Mouse (Mus musculus): ENCODE results near the gene Lyrm9.

Lyrm9 gene

DNA sequence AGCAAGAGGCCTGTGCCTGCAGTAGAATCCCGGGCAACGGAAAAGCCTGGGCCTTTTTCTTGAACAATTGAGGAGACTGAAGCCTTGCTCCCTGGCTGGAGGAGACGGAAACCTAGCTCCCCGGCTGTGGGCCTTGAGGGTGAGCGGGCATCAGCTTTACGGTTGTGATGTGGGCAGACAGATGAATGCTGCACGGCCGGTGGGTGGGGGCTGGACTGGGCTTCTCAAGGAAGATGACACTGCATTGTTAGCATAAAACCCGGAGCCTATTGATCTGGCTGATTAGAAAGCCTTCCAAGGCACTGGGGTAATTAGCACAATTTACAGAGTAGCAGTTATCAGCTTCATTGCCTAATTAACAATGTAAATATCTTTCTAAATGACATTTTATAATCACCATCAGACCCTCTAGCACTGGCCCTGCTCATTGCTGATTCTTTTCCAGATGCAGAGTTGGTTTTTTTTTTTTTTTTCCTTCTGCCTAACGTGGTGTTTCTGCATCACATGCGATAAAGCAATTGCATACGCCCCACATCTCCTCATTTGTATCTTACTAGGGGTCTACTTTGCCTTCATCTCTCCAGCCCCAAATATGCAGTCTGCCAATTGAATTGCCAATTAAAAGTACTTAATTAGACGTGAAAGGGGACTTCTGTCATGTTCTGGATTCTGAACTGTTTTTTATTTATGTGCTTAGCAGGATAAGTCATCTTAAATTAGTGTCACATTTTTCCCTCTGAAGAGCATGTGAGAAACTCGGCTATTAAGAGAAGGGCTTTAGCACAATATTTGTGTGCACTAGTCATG lies 10.2 kb upstream of the Lyrm9 start:
- DNase-seq = no peak

DNA sequence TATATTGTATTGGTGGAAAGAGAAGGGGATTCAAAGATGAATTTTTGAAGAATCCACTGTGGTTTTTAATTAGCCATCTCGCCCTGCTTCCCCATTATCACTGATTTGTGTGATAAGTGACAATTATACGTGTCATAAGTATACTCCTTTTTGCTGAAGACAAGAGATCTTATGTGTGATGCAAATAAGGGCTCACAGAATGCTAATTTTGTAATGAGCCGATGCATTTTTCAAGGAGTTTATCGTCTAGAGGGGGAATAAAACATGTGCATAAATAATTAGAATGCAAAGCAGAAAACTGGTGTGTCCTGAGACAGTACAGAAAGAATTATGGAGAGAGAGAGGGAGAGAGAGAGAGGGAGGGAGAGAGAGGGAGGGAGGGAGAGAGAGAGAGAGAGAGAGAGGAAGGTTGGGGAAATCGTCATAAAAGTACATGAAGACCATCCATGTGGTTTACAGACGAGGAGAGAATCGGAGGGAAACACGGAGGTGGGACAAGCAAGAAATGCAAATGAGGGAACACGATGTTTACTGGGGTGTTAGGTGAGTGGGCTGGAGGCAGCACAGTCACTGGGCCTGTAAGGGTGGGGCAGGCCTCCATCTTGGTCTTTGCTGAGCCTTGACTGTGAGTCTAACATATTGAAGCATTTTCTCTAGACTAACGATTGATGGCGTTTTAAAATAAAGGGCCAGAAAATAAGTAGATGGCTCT lies 8.9 kb upstream of the Lyrm9 start:
- no peak for DNase-seq

DNA sequence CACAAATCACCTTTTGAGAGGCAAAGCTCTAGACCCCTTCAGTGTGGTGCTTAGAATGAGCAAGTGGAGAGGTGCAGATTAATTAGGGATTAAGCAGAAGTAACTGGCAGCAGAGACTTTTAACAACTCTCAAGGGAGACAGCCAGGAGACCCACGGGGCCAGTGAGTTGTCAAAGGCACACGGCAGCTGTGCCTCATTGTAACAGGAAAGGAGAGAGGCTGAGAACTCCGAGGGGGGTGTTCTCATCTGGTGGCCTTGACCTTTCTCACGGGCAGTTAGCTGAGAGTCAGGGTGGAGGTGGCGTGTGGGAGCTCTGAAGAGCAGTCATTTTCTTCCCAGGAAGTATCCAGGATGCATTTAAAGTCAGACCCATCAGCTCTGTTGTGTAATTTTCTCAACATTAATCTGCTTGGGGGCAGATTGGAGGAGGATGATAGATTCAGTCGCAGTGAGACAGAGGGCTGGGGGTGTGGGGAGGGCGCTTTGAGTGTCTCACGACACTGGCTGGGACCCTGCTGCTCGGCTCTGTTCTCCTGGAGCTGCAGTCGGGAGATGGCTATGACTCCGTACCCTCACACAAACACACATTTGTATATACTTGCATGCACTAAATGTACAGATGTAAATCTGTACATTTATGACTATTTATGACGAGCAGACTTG lies 5.9 kb upstream of the Lyrm9 start:
- DNase-seq = no peak

DNA sequence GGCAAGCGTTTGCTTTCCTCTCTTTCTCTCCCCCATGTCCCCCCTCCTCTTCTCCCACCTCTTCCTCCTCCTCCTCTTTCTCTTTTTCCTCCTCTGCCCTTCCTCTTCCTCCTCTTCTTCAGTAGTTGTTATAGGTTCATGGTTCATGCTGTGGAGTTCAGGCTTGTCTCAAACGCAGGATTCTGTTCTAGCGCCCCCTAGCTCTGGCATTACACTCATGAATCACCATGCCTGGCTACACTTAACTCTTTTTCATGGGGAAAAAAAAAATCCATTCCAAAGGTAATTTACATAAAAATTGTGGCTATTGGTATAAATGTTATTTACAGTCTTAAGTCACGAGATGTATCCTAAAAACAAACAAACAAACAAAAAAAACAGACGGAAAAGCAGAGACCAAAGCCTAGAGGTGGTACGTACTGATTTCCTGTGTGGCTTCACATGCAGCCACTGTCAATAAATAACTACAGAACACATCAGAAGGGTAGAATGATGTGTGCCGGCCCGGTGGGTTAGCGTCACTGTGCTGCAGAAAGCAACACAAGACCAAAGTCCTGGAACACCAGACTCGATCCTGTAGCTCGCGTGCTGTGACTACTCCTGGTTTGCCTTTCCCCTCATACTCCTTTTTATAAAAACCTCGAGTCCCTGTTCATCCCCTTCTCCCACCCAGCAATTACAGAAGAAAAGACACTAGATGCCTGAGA lies 3.4 kb upstream of the Lyrm9 start:
- peak; percentile 72 to 87 for DNase-seq

DNA sequence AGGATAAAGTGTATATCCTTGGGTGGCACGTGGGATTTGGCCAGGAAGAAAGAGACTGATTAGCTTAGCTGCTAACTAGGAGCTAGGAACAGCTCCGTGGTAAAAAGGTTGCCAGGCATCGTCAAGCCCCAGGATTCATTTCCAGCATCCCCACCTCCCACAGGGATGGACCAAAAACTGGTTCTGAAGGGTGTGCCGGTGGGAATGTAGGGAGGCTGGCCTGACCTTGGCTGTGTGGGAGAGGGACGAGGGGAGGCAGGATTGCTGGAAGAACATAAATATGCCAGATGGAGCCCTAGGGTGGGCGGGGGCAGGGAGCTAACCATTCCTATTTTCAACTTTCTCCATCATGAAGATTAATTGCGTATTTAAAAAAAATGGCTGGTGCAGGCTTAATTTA lies 1.2 kb downstream of the Lyrm9 start:
- DNase-seq = no peak

DNA sequence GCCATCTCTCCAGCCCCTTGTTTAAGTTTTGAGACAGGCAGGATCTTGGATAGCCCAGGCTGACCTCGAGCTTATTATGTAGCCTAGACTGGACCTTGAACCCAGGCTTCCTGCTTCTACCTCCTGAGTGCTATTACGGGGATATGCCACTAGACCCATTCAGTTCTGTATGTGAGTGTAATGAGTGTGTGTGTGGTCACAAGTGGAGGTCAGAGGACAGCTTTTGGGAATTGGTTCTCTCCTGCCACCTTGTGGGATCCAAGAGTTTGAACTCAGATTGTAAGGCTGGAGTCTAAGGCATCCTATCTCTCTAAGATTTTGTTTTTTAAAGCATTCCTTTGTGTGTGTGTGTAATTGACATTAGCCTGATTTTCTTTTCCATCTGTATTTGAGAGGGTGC lies 2.0 kb downstream of the Lyrm9 start:
- DNase-seq = peak; percentile 57 to 61

DNA sequence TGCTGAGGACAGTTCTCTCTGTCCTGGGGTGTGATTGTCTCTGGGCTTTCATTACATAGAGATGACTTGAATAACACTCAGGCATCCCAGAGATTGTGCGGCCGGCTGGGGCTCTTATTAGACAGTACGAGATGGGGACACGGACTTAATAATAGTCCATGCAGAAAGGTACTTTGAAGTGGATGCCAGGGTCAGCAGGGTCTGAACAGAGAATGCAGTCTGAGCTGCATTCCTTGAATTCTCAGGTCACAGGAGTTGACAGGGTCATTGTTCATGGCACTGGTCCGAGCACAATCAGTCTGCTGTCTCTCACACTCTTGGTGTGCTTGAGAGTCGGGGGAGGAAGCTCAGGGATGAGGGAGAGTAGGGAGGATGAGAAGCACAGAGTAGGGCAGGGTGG lies 3.0 kb downstream of the Lyrm9 start:
- peak; percentile 48 to 55 for DNase-seq

DNA sequence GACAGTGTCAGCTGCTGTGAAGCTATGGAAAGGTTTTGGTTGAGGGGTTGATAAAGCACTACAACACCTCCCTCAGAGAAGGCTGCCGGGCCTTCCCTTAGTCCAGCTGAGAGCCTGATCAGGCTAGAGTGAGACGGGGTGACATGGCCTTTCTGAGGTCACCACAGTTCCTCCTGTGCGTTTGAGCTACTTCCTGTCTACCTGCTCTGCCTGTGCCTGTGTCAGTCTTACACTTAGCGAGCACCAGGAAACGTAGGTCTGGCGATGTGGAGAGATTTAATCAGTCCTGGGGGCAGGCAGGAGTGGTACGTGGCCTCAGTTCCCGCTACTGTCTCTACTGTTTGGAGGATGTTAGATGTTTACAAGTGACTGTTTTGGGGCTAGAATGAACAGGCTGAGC lies 3.8 kb downstream of the Lyrm9 start:
- DNase-seq = no peak

DNA sequence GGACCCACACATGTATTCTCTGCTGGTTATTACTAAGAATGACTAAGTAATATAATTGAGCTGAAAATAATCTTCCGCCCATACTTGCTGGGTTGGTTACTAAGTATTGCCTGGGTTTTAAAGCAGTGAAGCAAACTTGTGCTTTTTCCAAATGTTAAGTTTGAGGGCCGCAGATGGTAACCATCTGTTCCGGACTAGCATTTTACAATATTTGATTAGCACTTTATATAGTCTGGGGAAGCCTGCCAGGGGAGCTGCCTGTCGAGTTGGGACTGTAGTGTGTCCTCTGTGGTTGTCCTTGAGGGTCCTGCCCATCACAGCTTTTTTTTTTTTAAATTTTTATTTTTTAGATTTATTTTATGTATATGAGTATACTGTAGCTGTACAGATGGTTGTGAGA lies 5.3 kb downstream of the Lyrm9 start:
- DNase-seq = no peak

DNA sequence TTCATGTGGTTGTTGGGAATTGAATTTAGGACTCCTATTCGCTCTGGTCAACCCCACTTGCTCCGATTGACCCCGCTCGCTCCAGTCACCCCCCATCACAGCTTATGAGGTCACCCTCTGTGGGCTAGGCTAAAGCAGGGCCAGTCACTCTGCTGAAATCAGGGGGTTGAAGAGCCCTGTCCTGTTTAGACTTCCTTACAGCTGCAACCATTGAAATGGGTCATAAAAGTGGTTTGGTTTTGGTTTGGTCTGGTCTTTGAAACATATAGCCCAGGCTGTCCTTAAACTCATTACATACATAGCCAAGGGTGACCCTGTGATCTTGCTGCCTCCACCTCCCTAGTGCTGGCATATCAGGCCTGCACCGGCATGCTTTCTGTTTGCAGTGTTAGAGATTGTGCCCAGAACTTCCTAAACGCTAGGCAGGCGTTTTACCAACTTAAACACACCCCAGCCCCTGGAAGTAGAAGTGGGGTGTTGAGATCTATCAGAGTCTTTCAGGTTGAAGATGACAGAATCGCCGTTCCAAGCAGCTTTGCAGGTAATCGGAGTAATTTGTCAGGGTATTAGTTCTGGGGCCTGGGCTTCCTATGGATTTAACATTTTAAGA lies 5.8 kb downstream of the Lyrm9 start:
- no peak for DNase-seq

DNA sequence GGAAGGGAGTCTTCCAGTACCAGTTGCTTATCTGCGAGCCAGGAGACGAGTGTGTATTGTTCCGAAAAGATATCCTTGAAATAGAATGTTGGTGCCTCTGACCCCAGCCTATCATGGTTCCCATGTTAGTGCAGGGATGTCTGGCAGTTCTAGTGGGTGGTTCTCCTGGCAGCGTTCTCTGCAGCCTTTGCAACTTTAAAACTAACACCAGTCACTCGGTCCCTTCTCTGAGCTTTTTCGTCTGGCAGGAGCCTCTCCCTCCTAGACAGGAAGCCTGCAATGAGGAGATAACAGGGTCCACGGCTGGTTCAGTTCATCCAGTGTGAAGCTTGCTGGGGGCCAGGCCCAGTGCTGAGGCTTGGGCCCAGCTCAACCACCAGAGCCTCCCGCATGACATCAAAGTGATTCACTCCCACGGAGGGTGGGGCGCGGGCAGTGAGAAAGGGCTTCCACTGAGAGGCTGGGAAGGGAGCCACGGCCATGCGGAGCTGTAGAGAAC lies 6.5 kb downstream of the Lyrm9 start:
- DNase-seq = peak; percentile 58 to 64

DNA sequence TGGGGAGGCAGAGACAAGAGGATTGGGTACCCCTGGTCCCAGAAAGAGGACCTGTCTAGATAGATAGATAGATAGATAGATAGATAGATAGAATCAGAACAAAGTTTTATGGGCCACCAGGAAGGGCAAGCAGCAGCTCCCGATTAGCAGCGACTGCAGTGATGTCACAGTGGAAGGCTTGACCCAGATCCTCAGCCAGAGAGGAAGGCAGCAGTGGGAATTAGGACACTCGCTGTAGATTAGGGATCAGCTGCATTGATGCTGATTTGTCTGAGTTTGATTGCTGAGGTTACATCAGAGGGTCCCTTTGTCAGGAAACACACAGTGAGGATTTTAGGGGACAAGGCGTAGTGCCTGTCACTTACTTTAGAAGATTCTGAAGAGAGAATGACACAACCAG lies 10.1 kb downstream of the Lyrm9 start:
- DNase-seq = no peak

DNA sequence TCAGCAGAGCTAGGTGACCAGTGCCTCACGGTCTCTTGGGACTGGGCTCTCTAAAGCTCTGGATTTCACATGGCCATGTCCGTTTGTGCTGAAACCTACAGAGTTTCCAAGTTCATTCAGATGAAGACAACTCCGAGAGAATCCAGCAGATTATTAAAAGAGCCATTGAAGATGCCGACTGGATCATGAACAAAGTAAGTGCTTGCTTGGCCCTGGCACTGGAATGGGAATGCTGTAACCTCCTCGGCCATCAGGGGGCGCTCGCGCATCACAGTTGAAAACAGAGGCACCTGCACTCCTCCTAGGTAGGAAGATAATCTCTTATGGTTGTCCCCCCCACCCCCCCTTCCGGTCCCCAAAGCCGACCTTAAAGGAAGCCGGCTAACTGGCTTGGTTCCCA lies 11.6 kb downstream of the Lyrm9 start:
- peak; percentile 44 to 84 for DNase-seq

DNA sequence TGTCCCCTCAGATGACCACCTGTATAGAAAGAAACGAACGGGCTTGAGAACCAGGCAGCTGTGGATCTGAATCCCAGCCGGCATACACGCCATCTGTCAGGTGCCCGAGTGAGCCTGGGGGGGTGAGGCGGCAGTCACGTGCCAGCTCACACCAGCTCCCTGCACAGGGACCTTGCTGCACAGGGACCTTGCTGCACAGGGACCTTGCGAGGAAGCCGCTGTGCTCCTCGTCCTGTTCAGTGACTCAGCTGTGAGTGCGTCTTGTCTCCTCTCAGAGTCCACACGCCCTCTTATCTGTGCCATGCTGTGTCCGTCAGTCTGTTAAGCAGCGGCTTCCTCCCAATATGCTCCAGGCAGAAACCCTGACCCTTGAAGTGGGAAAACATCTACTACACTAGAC lies 13.1 kb downstream of the Lyrm9 start:
- no peak for DNase-seq

DNA sequence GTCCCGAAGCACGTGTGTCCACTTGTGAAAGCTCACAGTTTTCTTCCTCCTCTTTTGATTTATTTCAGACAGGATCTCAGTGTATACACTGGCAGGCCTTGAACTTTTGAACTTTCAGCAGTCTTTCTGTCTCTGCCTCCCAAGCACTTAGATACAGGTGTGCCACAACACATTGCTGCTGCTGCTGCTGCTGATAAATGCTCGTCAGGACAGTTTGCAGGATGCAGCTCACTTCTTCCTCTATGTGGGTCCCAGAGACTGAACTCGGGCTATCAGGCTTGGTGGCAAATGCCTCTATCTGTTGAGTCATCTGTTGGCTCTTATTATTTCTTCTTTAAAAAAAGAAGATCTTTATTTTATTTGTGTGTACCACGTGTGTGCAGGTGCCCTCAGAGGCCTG lies 13.8 kb downstream of the Lyrm9 start:
- no peak for DNase-seq

DNA sequence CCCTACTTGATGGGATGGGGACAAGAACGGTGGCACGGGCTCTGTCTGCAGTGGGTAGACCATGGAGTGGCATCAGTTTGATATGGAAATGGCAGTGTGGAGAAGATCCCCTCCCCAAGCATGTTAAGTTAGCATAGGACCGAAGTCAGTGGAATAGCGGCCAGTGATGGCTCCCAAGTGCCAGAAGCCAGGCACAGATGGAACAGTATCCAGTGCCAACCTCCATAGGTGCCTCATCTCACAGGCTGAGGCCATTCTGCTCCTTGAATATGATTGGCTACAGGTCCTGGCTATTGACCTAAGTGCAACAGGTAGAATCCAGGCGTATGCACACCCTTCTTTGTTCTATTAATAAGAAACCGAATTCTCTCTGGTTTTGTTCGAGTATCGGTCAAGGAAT lies 15.6 kb downstream of the Lyrm9 start:
- no peak for DNase-seq

DNA sequence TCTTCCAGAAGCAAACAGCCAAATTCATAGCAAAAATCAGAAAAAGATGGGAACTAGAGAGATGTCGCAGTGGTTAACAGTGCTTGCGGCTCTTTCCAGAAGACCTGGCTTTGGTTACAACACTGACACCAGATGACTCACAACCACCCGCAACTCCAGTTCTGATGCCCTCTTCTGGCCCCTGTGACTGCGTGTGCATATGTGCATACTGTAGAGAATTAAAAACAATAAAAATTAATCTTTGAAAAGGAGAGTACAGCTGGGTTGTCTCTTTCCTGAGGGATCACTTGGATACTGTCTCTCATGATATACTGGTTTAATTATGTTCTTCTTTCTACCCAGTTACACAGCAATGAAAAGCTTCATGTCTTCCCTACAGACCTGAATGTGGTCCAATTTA lies 20.2 kb downstream of the Lyrm9 start:
- DNase-seq = no peak

DNA sequence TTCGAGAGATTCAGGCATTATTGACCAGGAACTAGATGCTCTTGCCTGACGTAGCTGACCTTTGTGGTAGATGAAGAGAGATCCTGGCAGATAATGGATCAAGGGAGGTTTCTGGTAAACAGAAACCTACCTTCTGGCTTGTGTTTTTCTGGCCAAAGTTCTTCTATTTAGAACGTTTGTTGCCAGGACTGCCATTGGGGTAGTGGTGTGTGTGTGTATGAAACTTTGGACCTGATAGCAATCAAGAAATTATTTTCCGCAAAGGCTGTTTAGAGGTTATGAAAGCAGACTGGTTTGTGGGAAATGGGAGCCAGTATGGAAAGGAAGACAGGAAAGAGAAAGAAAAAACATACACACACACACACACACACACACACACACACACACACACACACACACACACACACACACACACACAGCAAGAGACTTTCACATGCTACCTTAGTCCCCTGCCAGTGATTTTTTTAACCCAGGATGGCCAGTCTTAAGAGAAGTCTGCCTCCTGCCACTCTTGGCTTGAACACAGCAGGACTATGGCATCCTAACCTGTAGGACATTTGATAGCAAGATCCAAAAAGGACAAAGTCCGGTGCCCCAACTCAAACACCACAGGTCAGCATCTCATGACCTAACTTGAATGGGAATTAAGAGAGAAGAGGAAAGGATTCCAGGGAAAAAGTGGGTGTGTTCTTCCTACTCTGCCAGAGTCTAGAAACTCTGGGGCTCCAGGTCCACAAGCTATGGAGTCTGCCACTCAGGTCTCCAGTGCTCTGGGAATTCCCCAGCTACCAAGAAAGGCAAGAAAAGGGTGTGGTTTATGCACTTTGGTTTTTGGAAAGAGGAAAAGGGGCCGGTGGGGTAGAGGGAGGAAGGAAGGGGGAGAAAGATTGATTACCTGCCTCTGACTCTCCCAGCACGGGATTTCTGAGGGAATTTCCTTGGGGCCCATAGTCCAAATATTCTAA lies 21.8 kb downstream of the Lyrm9 start:
- peak in 1 of 2 experiments; percentile 18 for DNase-seq

DNA sequence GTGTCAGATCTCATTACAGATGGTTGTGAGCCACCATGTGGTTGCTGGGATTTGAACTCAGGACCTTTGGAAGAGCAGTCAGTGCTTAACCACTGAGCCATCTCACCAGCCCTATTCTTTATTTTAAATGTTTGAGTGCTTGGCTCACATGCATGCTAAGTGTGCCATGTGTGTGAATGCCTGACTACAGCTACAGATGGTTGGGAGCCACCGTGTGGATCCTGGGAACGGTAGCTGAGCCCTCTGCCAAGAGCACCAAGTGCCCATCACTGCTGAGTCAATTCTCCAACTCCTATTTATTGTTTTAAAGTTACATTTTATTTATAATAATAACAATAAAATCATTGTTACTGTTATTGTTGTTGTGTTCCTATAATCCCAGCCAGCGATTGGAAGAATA lies 23.5 kb downstream of the Lyrm9 start:
- DNase-seq = no peak

DNA sequence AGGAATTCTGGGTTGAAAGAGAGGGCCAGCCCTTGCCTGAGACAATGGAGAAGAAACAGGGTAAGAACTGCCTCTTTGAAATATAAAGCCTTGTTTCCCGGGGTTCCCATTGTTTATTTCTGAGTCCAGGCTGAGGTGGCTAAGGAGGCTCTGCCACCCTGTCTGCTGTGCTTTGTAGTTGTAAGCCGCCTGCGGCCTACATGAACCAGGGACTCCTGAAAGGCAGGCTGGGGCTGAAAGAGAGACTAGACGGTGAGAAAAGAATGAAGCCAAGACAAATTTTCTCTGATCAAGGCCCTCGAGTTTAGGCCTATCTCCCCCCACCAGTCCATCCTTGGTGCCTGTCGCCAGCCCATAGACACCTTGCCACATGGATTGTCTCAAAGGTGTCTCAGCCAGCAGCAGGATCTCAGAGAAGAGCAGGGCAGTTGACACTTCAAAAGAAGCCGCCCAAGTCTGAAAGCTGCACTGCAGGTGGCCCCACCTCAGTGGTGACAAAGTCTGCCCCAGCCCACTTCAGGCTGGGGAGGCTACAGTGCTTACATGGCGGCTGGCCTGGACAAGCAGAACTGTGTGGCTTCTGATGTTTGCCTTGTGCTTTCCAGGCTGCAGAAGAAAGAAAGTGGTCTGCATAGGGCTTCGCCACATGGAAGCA lies 25.0 kb downstream of the Lyrm9 start:
- no peak for DNase-seq

DNA sequence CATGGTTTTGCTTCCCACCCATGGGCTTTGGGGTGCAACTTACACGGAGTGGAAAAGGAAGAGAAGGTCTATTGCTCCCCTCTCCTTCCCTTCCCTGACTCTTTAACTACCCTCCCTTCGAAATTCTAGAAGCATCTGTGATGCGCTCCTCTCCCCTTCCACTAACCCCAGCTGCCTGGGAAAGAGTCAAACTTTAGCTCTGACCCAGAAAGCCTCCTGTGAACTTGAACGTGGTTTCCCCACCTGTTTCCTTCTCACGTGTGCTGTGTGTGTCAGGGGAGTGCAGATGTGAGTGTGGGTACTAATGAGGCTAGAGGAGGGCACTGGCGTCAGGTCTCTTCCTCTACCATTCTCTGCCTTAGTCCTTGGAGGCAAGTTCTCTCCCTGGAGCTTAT lies 25.5 kb downstream of the Lyrm9 start:
- no peak for DNase-seq
